Mouse (Mus musculus): Measurements from ENCODE around the gene Olfr374.
"Not testable (repeated sequence)": the region's sequence is repeated elsewhere in the genome, so short reads cannot be mapped to it uniquely, and the experiment has no call there.

DNA sequence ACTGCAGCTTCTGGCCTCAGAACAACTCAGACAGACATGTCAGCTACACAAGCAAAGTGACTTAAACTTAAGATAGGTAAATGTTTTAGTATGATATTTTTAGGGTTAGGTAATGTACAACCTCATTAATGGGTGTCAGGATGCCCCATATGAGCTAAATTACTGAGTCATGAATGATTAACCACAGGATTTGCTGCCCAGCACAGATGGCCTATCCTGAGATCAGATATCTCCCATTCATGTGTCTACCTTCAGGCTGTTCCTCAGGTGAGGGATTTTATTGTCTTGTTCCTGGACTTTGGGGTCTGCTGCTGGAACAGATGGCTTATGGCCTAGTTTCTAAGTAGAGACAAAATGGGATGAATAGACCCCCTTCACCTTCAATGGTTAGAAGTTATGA, 10.1 kb upstream of the Olfr374 start:
- TF ChIP-seq CTCF (IDR thresholded peaks at IDR 0.05; ENCODE audit: low read depth, low read length); POLR2A (IDR thresholded peaks at IDR 0.05; ENCODE audit: insufficient read depth, low read length): not testable (repeated sequence)

Measured in ES-Bruce4 (cell line).